Mouse (Mus musculus): ENCODE measurements around the gene Alg5. TPM values are rescaled to one million over a fixed set of nuclear protein-coding genes. Genes with fewer than 3 reads are reported as not detected.

The Alg5 gene
- polyA plus RNA-seq, 1 experiment from 2014 or later, result 41.4 TPM

DNA sequence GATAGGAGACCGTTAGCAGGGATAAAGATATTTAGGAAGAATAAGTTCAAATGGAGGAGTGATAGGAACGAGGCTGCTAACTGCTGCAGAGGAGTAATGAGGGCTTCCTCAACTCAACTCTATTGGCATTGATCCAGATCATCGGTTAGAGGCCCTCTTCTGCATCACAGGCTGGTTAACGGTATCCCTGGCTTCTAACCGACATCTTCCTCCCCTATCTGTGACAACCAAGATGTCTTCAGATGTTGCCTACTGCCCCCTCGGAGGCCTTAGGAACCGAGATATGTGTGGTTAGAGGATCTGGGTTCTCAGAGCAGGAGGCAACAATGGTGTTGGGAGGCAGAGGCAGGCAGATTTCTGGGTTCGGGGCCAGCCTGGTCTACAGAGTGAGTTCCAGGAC, 33.3 kb downstream of the Alg5 start:
- WGBS (ENCODE audit: insufficient replicate concordance), result 66% methylated on average over 8 of the region's 8 CpGs
- no peaks in the 10 kb centered on the region for H3K36me3 ChIP-seq (replicated peaks; ENCODE audit: insufficient read depth, low read length)
- TF ChIP-seq EP300 (IDR thresholded peaks at IDR 0.05; ENCODE audit: low read depth) (no peak), CTCF (IDR thresholded peaks at IDR 0.05; ENCODE audit: low read depth) (no peak)
- H3K9me3 ChIP-seq (ENCODE audit: low read length), result peaks cover under 1% of the 10 kb centered on the region; the same call in 1 of the 2 replicates
- peaks cover 3% of the 10 kb centered on the region; the same call in 1 of the 2 replicates for H3K4me1 ChIP-seq (ENCODE audit: insufficient read depth)
- no peak overlapping the region for H3K4me2 ChIP-seq (ENCODE audit: low read depth, low read length)
- no peak overlapping the region for H3K4me3 ChIP-seq (ENCODE audit: low read depth, low read length)
- H3K27me3 ChIP-seq (ENCODE audit: insufficient read depth, low read length), result no peaks in the 10 kb centered on the region
- no peak overlapping the region for H3K27ac ChIP-seq (ENCODE audit: low read depth)
- H3K9ac ChIP-seq (replicated peaks), result no peak overlapping the region
- ATAC-seq (no peak), DNase-seq (no peak)

DNA sequence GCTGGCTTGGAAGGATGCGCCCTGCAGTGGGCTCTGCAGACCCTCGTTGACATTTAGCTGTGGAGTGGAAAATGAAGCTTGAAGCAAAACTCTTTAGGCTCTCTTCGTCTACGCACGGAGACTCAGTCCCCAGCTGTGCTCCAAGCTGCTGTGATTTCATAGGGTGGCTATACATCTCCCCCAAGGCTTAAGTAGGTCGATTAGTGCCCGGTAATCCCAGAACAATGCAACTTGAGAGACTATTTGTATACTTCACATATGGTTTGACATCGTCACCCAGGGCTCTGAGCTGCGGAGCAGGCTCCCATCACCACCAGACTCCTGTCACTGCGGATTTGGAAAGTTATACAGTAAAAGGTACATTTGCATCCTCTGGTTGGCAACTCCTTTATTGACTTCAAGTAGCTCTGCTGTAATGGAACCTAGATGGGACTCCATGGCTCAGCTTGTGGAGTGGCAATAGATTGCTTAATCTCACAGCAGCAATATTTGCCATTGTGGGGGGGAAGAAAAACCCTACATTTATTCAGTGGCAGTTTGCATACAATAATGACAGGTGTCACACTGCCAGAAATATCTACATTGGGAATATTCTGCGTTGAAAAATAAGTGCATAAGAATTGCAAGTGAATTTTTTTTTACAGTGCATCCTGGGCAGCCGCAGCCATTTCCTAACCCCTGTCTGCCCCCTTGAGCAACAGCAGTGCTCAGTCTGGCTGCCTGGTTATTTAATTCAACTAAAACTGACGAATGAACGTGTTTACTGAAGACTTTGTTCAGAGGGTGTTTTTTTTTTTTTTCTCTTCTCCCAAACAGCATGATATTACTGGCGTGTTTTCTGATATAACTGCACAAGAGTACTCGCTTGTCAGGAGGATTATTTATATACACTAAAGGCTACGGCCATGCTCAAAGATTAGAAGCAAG, 34.3 kb downstream of the Alg5 start:
- DNase-seq (no peak), ATAC-seq (peak; percentile 67)
- no peaks in the 10 kb centered on the region for H3K36me3 ChIP-seq (replicated peaks; ENCODE audit: insufficient read depth, low read length)

DNA sequence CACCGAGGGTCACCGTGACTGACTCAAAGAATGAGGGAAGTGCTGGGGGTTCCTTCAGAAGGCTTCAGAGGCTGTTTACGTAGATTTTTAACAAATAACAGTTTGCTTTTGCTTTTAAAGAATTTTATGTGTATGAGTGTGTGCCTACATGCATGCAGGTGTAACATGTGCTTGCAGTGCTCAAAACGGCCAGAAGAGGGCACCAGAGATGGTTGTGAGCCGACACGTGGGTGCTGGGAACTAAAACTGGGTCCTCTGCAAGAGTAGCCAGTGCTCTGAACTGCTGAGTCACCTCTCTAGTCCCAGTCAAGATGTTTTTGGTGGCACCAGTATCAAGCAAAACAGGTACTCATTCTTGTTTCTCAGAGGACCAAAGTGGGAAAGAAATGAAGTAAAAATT, 38.3 kb downstream of the Alg5 start:
- TF ChIP-seq CTCF (IDR thresholded peaks at IDR 0.05; ENCODE audit: low read depth), result peak; percentile 46
- TF ChIP-seq EP300 (IDR thresholded peaks at IDR 0.05; ENCODE audit: low read depth), result no peak
- Histone ChIP-seq H3K4me2 (ENCODE audit: low read depth, low read length) (no peak overlapping the region), H3K9me3 (ENCODE audit: low read length) (peaks cover 2% of the 10 kb centered on the region; the same call in 1 of the 2 replicates), H3K27ac (ENCODE audit: low read depth) (no peak overlapping the region), H3K4me3 (ENCODE audit: low read depth, low read length) (no peak overlapping the region), H3K36me3 (replicated peaks; ENCODE audit: insufficient read depth, low read length) (no peaks in the 10 kb centered on the region), H3K27me3 (ENCODE audit: insufficient read depth, low read length) (no peaks in the 10 kb centered on the region), H3K9ac (replicated peaks) (no peak overlapping the region), H3K4me1 (ENCODE audit: insufficient read depth) (peaks cover 3% of the 10 kb centered on the region; the same call in 1 of the 2 replicates)
- WGBS (ENCODE audit: insufficient replicate concordance), result 77% methylated on average over 6 of the region's 6 CpGs
- DNase-seq, result no peak
- no peak for ATAC-seq

More for the DNA sequence above, 34.3 kb downstream of the Alg5 start:
- WGBS (ENCODE audit: insufficient replicate concordance), result 74% methylated on average over 17 of the region's 17 CpGs
- no peak overlapping the region for H3K9ac ChIP-seq (replicated peaks)
- TF ChIP-seq CTCF (IDR thresholded peaks at IDR 0.05; ENCODE audit: low read depth) (no peak), EP300 (IDR thresholded peaks at IDR 0.05; ENCODE audit: low read depth) (no peak)
- H3K4me3 ChIP-seq (ENCODE audit: low read depth, low read length), result no peak overlapping the region
- H3K27ac ChIP-seq (ENCODE audit: low read depth), result no peak overlapping the region
- no peaks in the 10 kb centered on the region for H3K27me3 ChIP-seq (ENCODE audit: insufficient read depth, low read length)
- H3K4me1 ChIP-seq (ENCODE audit: insufficient read depth), result peaks cover 3% of the 10 kb centered on the region; the same call in 1 of the 2 replicates
- H3K9me3 ChIP-seq (ENCODE audit: low read length), result peaks cover 2% of the 10 kb centered on the region; the same call in 1 of the 2 replicates
- H3K4me2 ChIP-seq (ENCODE audit: low read depth, low read length), result no peak overlapping the region

DNA sequence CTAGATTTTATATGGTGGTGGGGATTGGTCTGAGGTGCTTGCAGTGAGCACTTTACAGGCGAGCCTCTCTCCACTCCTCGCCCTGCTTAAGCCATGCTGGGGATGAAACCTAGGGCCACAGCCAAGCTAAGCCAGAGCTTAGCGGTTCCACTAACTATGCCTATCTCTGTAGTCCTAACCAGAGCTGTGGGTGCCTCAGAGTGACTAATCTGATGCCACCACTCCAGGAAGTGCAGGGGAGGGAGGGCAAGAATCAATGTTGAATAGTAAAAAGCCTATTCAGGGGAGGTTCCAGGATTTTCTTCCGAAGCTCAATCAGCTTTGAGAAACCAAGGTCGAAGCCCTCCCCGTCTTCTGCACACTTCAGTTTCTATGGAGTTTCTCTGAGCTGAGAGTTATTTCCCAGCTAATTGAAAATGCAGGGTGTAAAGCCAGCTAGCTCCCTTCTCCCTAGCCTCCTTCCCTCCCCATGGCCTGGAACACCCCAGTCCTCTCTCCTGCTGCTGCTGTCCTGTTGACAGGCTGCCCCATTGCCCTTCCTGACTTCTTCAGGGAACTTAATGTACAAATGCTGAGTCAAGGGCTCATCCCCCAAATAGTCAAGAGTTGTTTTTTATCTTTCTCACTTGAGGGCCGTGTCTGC, 40.8 kb downstream of the Alg5 start:
- ATAC-seq, result no peak
- TF ChIP-seq EP300 (IDR thresholded peaks at IDR 0.05; ENCODE audit: low read depth), result no peak
- TF ChIP-seq CTCF (IDR thresholded peaks at IDR 0.05; ENCODE audit: low read depth), result no peak
- no peak overlapping the region for H3K27ac ChIP-seq (ENCODE audit: low read depth)
- H3K9ac ChIP-seq (replicated peaks), result no peak overlapping the region
- DNase-seq, result no peak
- H3K4me1 ChIP-seq (ENCODE audit: insufficient read depth), result no peaks in the 10 kb centered on the region
- H3K27me3 ChIP-seq (ENCODE audit: insufficient read depth, low read length), result no peaks in the 10 kb centered on the region
- H3K4me2 ChIP-seq (ENCODE audit: low read depth, low read length), result no peak overlapping the region
- H3K9me3 ChIP-seq (ENCODE audit: low read length), result peaks cover 2% of the 10 kb centered on the region; the same call in 1 of the 2 replicates
- no peaks in the 10 kb centered on the region for H3K36me3 ChIP-seq (replicated peaks; ENCODE audit: insufficient read depth, low read length)
- no peak overlapping the region for H3K4me3 ChIP-seq (ENCODE audit: low read depth, low read length)
- WGBS (ENCODE audit: insufficient replicate concordance), result 55% methylated on average over 7 of the region's 7 CpGs

DNA sequence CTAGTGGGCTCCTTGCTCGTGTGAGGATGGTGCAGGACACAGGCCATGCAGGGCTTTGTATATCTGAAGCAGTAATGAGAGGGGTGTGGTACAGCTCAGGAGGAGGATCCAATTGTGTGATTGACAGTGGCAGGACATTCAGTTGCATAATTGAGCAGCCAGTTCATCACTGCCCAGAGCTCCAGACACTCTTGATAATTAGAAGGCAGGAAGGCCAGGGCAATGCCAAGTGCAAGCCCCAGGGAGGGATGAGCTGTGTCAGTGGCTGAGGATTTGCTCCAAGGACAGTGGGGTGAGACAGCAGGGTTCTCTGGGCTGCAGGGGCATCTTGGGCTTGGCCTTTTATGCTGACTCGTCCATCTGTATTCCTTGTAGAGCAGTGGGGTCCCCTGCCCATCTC, 55.3 kb downstream of the Alg5 start:
- H3K9ac ChIP-seq (replicated peaks), result no peak overlapping the region
- H3K4me1 ChIP-seq (ENCODE audit: insufficient read depth), result no peaks in the 10 kb centered on the region
- H3K36me3 ChIP-seq (replicated peaks; ENCODE audit: insufficient read depth, low read length), result peaks cover 12% of the 10 kb centered on the region; the same call in 1 of the 2 replicates
- no peak overlapping the region for H3K4me3 ChIP-seq (ENCODE audit: low read depth, low read length)
- H3K9me3 ChIP-seq (ENCODE audit: low read length), result peaks cover 12% of the 10 kb centered on the region
- ATAC-seq, result no peak
- WGBS (ENCODE audit: insufficient replicate concordance), result 59% methylated on average over 2 of the region's 2 CpGs
- H3K4me2 ChIP-seq (ENCODE audit: low read depth, low read length), result no peak overlapping the region
- no peak for DNase-seq
- H3K27me3 ChIP-seq (ENCODE audit: insufficient read depth, low read length), result no peaks in the 10 kb centered on the region
- TF ChIP-seq EP300 (IDR thresholded peaks at IDR 0.05; ENCODE audit: low read depth) (no peak), CTCF (IDR thresholded peaks at IDR 0.05; ENCODE audit: low read depth) (no peak)
- H3K27ac ChIP-seq (ENCODE audit: low read depth), result no peak overlapping the region
